Mouse (Mus musculus) ovary, postnatal 14 days (tissue): ENCODE measurements around the gene AC134908.4.
A peak's percentile ranks its signal among the peaks of the same experiment; 100 is the strongest.
"Not testable (repeated sequence)": the region's sequence is repeated elsewhere in the genome, so short reads cannot be mapped to it uniquely, and the experiment has no call there.

Experiments used
- DNase-seq: peaks from one replicate; pipeline ENCODE4 v3.0.0; 2022; ENCODE audit warnings: low spot score

Gene AC134908.4

DNA sequence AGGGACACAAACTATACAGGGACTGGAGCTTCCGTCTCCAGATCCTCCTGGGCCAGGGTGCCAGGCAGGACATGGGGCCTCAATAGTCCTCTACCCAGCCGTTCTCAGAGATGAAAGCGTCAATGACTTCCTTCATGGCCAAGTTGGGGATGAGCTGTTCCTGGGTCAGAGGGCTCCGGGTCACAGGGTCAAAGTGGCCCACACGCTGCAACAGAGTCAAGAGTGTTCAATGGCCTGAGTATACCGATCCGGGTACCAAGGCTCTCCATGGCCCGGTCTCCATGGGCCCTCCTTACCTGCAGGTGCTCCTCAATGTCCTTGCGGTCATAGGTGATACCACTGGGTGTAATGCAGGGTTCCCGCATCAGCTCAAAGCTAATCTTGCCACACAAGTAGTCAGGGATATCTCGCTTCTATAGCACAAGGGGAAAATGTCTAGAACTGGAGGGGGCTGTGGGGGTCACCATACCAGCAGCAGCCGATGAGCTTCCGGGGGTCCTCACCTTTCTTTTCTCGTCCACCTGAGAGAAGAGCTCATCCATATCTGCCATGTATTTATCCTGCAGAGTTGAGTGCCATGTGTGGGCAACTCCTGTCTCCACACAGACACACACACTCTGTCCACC, 35.5 kb upstream of the AC134908.4 start:
- no peak for DNase-seq

DNA sequence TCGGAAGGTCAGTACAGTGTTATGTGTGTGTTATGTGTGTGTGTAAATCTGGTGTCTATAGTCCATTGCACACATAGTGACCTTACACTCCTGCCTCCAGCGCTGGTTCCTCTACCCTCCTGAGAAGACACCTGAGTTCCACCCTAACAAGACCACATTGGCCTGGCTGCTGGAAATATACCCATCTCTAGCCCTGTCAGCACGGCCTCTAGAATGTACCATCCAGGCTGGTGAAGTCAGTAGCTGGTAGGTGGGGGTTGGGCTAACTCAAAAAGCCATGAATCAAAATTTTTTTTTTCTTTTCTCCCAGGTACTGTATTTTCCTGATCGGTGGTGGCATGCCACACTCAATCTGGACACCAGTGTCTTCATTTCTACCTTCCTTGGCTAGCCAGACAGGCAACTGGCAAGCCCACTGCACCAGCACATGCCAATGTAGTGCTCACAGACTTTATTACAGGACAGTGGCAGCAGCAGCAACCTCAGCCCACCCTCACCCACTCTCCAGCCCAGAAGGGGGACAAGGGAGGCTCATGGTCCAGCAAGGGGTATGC, 34.8 kb upstream of the AC134908.4 start:
- DNase-seq: no peak

DNA sequence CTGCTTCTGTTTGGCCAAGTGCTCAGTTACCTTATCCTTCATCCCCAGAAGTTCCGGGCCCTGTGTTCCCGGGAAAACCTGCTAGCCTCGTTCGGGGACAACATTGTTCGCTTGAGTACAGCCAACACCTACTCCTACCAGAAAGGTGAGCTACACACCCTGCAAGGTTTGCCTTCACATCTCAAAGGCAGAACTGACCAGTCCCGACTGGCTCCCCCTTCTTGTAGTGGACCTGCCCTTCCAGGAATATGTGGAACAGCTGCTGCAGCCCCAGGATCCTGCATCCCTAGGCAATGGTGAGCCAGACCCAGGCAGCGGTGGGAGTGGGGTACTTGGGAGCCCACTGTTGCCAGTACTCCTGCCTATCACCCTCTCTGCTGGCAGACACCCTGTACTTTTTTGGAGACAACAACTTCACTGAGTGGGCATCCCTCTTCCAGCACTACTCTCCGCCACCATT, 34.1 kb upstream of the AC134908.4 start:
- no peak for DNase-seq

DNA sequence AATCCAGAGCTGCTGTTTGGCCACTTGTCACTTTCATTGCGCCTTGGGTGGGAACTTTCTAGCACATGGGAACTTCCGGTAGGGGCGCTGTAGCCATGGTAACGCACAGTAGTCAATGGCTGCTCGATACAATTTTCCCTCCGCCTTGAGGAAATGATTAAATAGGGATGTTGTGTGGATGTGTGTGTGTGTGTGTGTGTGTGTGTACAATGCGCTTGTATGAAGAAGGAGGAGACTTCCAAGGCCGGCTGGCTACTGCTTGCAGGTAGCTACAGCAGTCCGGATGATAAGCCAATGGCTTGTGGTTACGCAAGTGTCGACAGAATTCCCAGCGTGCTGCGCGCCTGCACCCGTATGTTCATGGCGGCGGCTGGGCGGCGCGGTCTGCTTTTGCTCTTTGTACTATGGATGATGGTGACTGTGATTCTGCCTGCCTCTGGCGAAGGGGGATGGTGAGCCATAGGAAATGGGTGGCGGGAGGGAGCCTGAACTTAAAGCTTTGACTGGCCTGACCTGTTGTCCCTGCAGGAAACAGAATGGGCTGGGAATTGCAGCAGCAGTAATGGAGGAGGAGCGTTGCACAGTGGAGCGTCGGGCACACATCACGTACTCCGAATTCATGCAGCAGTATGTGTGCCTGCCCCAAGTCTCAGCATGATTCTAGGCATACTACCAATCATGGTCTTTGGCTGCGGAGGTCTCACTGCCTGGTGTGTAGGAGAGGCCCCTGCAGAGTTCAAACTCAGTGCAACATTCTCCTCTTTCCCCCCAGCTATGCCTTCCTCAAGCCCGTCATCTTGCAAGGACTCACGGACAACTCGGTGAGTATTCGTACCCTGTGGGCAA, 33.5 kb upstream of the AC134908.4 start, which contains the start of gene Jmjd8:
Jmjd8 (plus strand) TSS at position 156 of the 846 bp plus-strand sequence.
- peak; percentile 69 for DNase-seq

DNA sequence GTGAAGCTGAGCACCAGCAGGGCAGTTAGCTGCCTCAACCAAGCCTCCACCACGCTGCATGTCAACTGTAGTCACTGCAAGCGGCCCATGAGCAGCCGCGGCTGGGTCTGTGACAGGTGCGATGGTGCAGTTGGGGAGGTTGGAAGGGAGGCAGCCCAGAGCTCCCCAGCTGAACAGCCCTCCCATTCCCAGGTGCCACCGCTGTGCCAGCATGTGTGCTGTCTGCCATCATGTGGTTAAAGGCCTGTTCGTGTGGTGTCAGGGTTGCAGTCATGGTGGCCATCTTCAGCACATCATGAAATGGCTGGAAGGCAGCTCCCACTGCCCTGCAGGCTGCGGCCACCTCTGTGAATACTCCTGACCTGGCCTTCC, 32.8 kb upstream of the AC134908.4 start:
- no peak for DNase-seq

DNA sequence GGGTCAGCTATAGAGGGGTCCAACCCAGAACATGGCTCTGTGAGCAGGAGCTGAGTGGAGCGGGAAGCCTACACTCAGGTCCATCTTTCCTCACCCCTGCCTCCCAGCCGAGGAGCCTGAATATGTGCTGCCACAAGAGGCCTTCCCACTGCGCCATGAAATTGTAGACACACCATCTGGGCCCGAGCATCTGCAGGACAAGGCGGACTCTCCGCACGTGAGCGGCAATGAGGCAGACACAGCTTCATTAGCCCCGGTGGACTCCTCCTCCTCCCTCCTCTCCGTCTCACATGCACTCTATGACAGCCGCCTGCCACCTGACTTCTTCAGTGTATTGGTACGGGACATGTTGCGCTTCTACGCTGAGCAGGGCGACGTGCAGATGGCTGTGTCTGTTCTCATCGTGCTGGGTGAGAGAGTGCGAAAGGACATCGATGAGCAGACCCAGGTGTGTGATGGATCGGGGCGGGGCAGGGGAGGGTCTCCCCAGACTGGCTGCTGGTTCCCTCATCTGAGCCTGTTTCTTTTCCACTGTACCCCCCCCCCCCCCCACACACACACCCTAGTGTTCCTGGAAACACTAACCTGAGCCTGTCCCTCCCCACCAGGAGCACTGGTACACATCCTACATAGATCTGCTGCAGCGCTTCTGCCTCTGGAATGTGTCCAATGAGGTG, 32.2 kb upstream of the AC134908.4 start:
- DNase-seq: no peak

DNA sequence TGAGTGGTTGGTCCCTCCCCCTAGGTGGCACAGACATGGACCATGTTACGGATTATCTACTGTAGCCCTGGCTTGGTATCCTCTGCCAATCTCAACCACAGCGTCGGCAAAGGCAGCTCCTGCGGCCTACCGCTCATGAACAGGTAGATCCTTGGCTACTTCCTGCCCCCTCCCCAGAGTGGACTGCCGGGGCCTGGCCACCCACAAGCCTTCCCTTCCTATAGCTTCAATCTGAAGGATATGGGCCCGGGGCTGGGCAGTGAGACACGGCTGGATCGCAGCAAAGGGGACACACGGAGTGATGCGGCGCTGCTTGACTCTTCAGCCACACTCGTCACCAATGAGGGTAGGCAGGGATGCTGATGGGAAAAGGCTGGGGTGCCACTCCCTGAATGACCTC, 31.6 kb upstream of the AC134908.4 start:
- no peak for DNase-seq

DNA sequence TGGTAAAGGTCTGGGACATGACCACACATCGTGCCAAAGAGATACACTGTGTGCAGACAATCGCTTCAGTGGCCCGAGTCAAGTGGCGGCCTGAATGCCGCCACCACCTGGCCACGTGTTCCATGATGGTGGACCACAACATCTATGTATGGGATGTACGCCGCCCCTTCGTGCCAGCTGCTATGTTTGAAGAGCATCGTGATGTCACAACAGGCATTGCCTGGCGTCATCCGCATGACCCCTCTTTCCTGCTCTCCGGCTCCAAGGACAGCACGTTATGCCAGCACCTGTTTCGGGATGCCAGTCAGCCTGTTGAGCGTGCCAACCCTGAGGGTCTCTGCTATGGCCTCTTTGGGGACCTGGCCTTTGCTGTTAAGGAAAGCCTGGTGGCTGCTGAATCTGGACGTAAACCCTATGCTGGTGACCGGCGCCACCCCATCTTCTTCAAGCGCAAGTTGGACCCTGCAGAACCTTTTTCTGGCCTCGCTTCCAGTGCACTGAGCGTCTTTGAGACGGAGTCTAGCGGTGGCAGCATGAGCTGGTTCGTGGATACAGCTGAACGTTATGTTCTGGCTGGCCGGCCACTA, 30.6 kb upstream of the AC134908.4 start:
- no peak for DNase-seq

DNA sequence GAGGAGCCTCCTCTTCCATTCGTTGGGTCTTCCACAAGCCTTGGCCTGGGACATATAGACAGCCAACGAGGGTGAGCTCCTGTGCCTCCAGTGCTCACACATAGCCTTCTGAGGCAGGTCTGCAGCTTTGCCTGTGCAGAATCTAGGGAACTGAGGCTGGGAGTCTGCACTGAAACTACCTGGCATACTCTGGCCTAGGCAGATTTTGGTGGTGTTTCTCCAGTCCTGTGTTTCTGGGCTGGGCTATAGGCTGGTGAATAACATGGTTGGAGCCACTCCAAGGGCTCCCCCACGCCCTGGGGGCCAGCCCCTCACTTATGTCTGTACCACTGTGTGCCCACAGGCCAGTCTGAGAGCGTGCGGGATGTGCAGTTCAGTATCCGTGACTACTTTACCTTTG, 29.9 kb upstream of the AC134908.4 start:
- DNase-seq: no peak

DNA sequence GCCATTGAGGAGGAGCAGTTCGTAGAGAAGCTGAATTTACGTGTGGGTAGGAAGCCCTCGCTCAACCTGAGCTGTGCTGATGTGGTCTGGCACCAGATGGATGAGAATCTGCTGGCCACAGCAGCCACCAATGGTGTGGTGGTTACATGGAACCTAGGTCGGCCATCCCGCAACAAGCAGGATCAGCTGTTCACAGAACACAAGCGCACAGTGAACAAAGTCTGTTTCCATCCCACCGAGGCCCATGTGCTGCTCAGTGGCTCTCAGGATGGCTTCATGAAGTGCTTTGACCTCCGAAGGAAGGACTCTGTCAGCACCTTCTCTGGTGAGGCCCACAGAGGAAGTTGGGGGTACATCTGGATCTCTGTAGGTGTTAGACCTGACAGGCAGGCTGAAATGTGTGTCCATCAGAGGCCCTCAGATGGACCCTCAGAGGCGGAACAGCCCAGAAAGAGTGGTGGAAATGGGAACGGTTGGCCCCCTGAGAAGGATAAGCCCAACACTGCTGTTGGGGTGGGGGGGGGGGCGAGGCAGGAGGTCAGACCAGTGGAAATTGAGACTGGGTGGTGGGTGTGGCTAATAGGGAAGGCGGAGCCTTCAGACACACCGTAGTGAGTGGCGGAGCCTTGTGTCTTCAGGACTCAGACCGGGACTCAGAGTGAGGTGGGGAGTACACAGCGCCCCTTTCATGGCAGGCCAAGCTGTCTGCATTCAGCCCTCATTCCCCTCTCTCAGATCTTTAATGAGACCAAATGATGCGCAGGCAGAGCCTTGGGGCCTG, 29.1 kb upstream of the AC134908.4 start:
- DNase-seq: no peak

DNA sequence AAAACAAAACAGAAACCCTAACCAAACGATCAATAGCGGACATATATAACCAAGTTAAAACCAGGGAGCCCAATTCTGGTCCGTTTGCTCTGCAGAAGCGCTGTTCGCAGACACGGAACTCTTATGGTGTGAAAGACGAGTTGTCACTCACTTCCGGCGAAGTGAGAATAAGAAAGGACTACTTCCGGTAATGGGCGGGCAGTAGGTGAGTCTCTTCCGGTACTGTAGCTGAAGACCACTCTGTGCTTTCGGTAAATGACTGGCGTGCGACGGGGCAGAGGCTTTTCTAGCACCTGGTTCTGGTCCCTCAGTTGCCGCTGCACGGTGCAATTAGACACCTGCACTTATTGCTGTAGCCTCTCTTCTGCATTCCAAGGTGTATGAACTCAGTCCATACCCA, 28.0 kb upstream of the AC134908.4 start, which contains the start of gene Wdr24:
Wdr24 (plus strand) TSS at position 176 of the 400 bp plus-strand sequence.
- DNase-seq: no peak

DNA sequence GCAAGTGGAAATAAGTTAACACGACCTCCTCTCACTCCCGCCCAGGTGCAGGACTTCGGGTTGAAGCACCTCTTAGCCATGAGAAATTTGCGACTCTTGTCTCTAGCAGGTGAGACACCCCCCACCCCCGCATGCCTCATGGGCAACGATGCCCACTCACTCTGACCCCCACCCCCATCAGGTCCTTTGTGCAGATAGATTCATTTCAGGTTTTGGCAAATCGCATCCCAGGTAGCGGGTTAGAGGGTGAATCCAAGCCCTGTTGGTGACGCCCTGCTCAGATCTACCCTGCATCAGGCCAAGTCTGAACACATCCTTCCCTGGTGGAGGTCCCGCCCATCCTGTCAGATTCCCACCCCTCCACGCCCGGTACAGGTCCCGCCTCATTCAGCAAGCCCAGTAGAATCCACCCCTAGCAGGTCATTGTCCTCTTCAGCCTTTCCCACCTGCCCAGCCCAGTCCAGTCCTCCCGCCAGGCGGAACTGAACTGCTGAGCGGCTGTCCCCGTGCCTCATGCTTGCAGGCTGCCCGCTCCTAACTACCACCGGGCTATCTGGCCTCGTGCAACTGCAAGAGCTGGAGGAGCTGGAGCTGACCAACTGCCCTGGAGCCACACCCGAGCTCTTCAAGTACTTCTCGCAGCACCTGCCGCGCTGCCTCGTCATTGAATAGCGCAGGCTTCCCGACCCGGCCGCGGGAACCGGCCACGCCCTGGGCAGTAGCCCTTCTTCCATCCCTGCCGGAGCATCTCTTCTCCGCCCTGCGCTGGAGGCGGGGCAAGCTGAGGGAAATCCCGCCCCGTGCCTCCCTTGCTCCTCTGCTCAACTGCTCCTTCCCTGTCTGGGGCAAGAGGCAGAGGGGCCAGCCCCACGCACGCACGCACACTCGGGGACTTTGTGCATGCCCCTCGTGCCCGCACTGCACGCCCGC, 23.7 kb upstream of the AC134908.4 start:
- DNase-seq: no peak

DNA sequence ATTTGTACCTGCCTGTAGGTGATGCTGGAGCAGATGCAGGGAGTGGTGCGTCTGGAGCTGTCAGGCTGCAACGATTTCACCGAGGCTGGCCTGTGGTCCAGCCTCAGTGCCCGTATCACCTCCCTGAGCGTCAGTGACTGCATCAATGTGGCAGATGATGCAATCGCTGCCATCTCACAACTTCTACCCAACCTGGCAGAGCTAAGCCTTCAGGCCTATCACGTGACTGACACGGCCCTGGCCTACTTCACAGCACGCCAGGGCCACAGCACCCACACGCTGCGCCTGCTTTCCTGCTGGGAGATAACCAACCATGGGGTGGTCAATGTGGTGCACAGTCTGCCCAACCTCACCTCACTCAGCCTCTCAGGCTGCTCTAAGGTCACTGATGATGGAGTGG, 22.2 kb upstream of the AC134908.4 start:
- DNase-seq: no peak

DNA sequence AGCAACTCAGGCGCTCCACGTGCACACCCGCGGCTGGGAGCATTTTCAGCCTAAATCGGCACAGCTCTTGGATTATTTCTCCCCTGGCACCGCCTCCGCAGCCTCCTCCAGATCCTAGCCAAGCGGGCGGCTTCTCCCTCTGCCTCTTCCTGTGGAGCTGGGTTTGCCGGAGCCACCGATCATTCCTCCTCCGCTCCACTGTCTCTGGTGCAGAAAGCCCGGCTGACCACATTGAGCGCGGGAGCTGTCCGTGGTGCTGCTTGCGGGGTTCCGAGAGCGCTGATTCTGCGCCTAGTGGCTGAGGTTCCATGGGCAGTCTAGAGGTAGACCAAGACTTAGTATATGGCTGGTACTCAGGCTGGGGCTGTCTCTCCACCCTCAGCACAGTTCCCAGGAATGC, 18.0 kb upstream of the AC134908.4 start:
- DNase-seq: peak; percentile 92

DNA sequence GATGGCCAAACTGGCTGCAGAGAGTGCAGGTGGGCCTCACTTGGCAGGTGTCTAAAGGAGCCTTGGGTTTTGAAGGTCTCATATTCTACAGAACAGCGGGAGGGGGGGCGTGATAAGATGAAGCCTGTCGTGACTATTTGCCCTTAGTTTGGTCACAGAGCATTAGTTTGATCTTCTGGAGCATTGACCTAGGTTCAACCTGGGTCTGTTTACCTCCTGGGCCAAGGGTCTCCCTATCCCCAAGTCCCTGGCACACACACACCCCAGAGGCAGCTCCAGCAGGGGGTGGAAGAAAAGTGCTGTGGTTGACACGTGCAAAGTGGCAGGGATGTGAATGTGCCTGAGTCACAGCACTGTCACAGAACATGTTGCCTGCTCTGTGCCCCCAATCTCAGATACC, 15.4 kb upstream of the AC134908.4 start:
- no peak for DNase-seq

DNA sequence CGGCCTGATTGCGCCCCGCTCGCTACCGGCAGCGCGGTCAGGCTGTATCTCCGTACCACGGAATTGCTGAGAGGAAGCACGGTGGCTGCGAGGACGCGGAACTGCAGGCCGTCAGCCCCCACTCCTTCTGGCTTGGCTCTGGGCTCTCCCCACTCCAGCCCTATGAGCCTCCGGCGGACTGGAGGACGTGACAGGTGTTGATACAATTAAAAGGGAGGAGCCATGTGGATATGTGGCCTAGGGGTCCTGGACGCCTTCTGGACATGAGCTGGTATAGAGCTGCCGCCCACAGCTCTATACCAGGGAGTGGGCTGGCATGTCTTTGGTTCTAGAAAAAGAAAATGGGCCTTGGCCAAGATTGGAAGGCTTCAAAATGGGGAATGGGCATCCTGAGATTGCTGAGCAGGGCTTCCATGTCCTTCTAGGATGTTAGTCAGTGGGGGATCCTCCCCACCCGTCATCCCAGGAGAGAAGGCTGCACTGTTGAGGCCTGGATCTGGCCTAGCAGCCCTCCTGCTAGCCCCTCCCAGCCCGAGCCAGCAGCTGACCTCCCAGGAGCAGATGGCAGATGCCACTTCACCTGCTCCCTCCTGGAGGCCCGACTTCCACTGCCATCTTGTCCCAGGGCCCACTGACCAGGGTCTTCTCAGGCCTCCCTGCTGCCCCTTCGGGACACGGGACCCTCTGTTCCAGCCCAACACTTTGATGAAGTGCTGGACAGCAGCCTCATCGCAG, 14.3 kb upstream of the AC134908.4 start:
- no peak for DNase-seq

DNA sequence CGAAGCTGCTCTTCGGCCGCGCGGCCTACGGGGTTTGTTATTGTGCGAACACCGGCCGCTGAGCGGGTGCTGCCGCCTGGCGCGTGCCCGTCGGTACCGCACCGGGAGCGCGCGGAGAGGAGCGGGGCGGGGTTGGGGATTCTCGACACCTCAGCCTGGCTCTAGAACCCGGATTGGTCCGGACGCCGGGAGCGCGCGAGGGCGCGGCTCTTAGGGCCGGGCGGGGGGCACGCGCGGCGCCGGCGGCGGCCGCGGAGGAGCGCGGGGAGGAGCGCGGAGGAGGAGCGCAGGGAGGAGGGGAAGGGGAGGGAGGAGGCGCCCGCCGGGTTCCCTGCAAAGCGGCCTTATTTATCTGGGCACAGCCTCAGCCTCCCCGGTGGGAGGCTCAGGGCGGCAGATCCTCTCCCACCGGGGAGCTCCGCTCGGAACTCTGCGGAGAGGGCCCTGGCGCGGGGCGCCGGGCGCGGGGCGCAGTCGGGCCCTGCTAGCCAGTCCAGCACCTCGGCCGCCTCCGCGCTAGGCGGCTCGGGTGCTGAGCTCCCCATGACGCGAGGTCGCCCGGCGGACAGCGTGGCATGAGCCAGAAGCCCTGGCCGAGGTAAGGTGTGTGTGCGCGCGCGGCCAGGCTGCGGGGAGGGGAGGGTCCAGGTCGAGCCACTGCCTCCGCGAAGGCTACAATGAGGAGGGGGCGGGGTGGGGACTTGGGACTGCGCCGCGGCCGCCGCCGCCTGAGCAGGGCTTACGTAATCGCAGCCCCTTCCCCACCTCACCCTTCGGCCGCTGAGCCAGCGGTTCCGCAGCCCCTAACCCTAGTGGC, 13.5 kb upstream of the AC134908.4 start, which contains the start of gene Fbxl16:
Fbxl16 (plus strand) TSS at position 297 of the 817 bp plus-strand sequence.
- DNase-seq: no peak

DNA sequence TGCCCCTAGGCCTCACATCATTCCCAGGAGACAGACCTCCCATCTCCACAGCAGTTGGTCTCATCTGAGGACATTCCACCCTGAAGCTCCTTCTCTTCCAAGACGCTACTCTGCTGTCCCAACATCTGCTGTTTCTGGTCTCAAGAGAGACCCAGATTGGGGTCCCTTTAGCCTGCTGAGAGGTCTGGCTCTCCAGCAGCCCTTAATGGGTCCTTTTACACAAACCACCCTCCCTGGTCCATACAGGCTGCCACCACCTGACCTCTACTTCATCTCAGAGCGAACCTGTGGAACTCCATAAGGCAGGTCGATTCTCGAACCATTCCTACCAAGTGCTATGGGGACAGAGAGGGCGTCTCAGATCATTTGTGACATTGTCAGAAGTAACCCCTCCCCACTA, 12.6 kb upstream of the AC134908.4 start:
- no peak for DNase-seq

DNA sequence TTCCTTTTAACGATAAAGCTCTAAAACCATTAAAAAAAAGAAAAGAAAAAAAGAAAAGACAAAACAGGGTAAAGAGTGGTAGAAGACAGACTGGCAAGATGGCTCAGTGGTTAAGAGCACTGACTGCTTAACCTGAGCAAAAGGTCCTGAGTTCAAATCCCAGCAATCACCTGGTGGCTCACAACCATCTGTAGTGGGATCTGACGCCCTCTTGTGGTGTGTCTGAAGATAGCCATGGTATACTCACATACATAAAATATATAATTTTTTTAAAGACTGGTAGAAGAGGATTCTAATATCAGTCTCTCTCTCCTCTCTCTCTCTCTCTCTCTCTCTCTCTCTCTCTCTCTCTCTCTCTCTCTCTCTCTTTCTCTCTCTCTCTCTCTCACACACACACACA, 12.0 kb upstream of the AC134908.4 start:
- DNase-seq: not testable (repeated sequence)
